In genomic region chr3:89392871-89393311, GRCm38 (mm10) we compare ENCODE assay signal across 9 mouse cellular contexts. TPM values are rescaled to one million over a fixed set of nuclear protein-coding genes. Genes with fewer than 3 reads are reported as not detected.
DNase-seq lines count a peak whose midpoint lies in the region; ATAC-seq lines count a peak whose summit lies in the region.
"Had no signal": no experiment of that assay in that cellular context is flagged by ENCODE, and none has a peak within 500 bp of the region (broad histone marks: within the 10 kb centered on the region; RNA-seq: fewer than 3 reads in every experiment).

No protein-coding gene starts in this region.

- H3K4me2 ChIP-seq in embryonic facial prominence, embryonic 14.5 days (ENCODE audit: low read depth, low read length), result peak overlapping the region; percentile 91
- H3K4me2 ChIP-seq in hindbrain, embryonic 15.5 days, result peak overlapping the region; percentile 99
- peak overlapping the region; percentile 98 for H3K4me2 ChIP-seq in liver, embryonic 12.5 days
- peak overlapping the region; percentile 97 for H3K4me2 ChIP-seq in neural tube, embryonic 14.5 days (ENCODE audit: low read depth, low read length)

- H3K27me3 ChIP-seq in embryonic facial prominence, embryonic 14.5 days (replicated peaks; ENCODE audit: control insufficient read depth, insufficient read depth, low read length), result peaks cover 14% of the 10 kb centered on the region
- peaks cover 33% of the 10 kb centered on the region for H3K27me3 ChIP-seq in hindbrain, embryonic 15.5 days
- peaks cover 31% of the 10 kb centered on the region for H3K27me3 ChIP-seq in liver, embryonic 12.5 days (replicated peaks)
- H3K27me3 ChIP-seq in neural tube, embryonic 14.5 days (ENCODE audit: control insufficient read depth, insufficient read depth, low read length), result peaks cover 5% of the 10 kb centered on the region; the same call in 1 of the 2 replicates

- peak; percentile 41 to 50 for DNase-seq in adrenal gland, adult 18-20 months (ENCODE audit: low spot score in 2 of 2)
- no peak for DNase-seq in adrenal gland, postnatal 4 days (ENCODE audit: low spot score in 2 of 2)
- peak; percentile 50 for DNase-seq in Muller cell, postnatal 12 days (ENCODE audit: inconsistent ontology term)
- no peak for DNase-seq in embryonic facial prominence, embryonic 14.5 days (ENCODE audit: low spot score)
- DNase-seq in ovary, postnatal 10 days (ENCODE audit: low spot score), result no peak

- H3K4me1 ChIP-seq in embryonic facial prominence, embryonic 14.5 days (ENCODE audit: control insufficient read depth, insufficient read depth, low read length), result peaks cover 36% of the 10 kb centered on the region
- peaks cover 64% of the 10 kb centered on the region for H3K4me1 ChIP-seq in hindbrain, embryonic 15.5 days (replicated peaks)
- peaks cover 90% of the 10 kb centered on the region for H3K4me1 ChIP-seq in liver, embryonic 12.5 days
- H3K4me1 ChIP-seq in neural tube, embryonic 14.5 days (ENCODE audit: control insufficient read depth, insufficient read depth, low read length), result peaks cover 28% of the 10 kb centered on the region

- ATAC-seq in embryonic facial prominence, embryonic 14.5 days (ENCODE audit: low read depth), result no peak
- no peak for ATAC-seq in hindbrain, embryonic 15.5 days (ENCODE audit: low FRiP score, low read depth)
- no peak for ATAC-seq in liver, embryonic 12.5 days
- ATAC-seq in neural tube, embryonic 14.5 days (ENCODE audit: low read depth), result no peak

- under 1% methylated on average over 13 of the region's 24 CpGs for WGBS in embryonic facial prominence, embryonic 14.5 days
- WGBS in hindbrain, embryonic 15.5 days, result 2% methylated on average over 18 of the region's 24 CpGs
- under 1% methylated on average over 22 of the region's 24 CpGs for WGBS in liver, embryonic 12.5 days (ENCODE audit: insufficient replicate concordance)
- WGBS in neural tube, embryonic 14.5 days, result under 1% methylated on average over 21 of the region's 24 CpGs

- no peaks in the 10 kb centered on the region for H3K9me3 ChIP-seq in embryonic facial prominence, embryonic 14.5 days (ENCODE audit: control insufficient read depth, low read length)
- no peaks in the 10 kb centered on the region for H3K9me3 ChIP-seq in hindbrain, embryonic 15.5 days
- H3K9me3 ChIP-seq in liver, embryonic 12.5 days (replicated peaks), result no peaks in the 10 kb centered on the region
- H3K9me3 ChIP-seq in neural tube, embryonic 14.5 days (ENCODE audit: control insufficient read depth, low read length), result no peaks in the 10 kb centered on the region

- peak overlapping the region; percentile 66 for H3K9ac ChIP-seq in embryonic facial prominence, embryonic 14.5 days (ENCODE audit: low read depth, low read length)
- H3K9ac ChIP-seq in hindbrain, embryonic 15.5 days, result peak overlapping the region; percentile 56; the same call in 1 of the 2 replicates
- H3K9ac ChIP-seq in liver, embryonic 12.5 days, result peak overlapping the region; percentile 67
- no peak overlapping the region for H3K9ac ChIP-seq in neural tube, embryonic 14.5 days (replicated peaks; ENCODE audit: low read depth, low read length)

- peak overlapping the region; percentile 66 for H3K27ac ChIP-seq in embryonic facial prominence, embryonic 14.5 days (replicated peaks; ENCODE audit: low read depth, low read length)
- no peak overlapping the region for H3K27ac ChIP-seq in hindbrain, embryonic 15.5 days (replicated peaks)
- peak overlapping the region; percentile 70 for H3K27ac ChIP-seq in liver, embryonic 12.5 days
- no peak overlapping the region for H3K27ac ChIP-seq in neural tube, embryonic 14.5 days (ENCODE audit: low read depth, low read length)

- H3K36me3 ChIP-seq in embryonic facial prominence, embryonic 14.5 days (ENCODE audit: control insufficient read depth, insufficient read depth, low read length), result no peaks in the 10 kb centered on the region
- H3K36me3 ChIP-seq in hindbrain, embryonic 15.5 days, result no peaks in the 10 kb centered on the region
- H3K36me3 ChIP-seq in liver, embryonic 12.5 days, result no peaks in the 10 kb centered on the region
- H3K36me3 ChIP-seq in neural tube, embryonic 14.5 days (ENCODE audit: control insufficient read depth, insufficient read depth, low read length), result no peaks in the 10 kb centered on the region

- H3K4me3 ChIP-seq in embryonic facial prominence, embryonic 14.5 days (ENCODE audit: low read depth, low read length), result peak overlapping the region; percentile 49
- peak overlapping the region; percentile 51 for H3K4me3 ChIP-seq in hindbrain, embryonic 15.5 days
- peak overlapping the region; percentile 63 for H3K4me3 ChIP-seq in liver, embryonic 12.5 days
- H3K4me3 ChIP-seq in neural tube, embryonic 14.5 days (ENCODE audit: low read depth, low read length), result peak overlapping the region; percentile 45

RNA-seq across cellular contexts. Expression of gene Zbtb7b, which starts 1.7 kb away (rescaled TPM):
- total RNA-seq in adrenal gland, adult 18-20 months (2021), result 100 to 1,000 TPM in 1 of 2 experiments, 10 to 100 TPM in 1; 89.7 to 101 TPM
- total RNA-seq in adrenal gland, postnatal 4 days (2021), result 10 to 100 TPM; 41.8 to 47.2 TPM
- 2.3 and 3.6 TPM in 2 replicates for polyA plus RNA-seq in embryonic facial prominence, embryonic 14.5 days (2014; fragmentation: Nextera tagmentation; extraction: Ambion mirVana)
- polyA plus RNA-seq in hindbrain, embryonic 15.5 days (2015; fragmentation: Nextera tagmentation; extraction: Ambion mirVana), result 0.82 and 0.83 TPM in 2 replicates
- 1.2 and 1.6 TPM in 2 replicates for polyA plus RNA-seq in liver, embryonic 12.5 days (2016; fragmentation: Nextera tagmentation; extraction: Ambion mirVana)
- 0.40 and 0.78 TPM in 2 replicates for polyA plus RNA-seq in neural tube, embryonic 14.5 days (2014; fragmentation: Nextera tagmentation; extraction: Ambion mirVana)

RNA-seq across cellular contexts. Expression of gene Lenep, which starts 9.7 kb away (rescaled TPM):
- under 1 TPM in 1 of 2 experiments, not detected in 1; 0.30 TPM for total RNA-seq in adrenal gland, adult 18-20 months (2021)
- total RNA-seq in adrenal gland, postnatal 4 days (2021), result not detected
- not detected in 2 replicates for polyA plus RNA-seq in embryonic facial prominence, embryonic 14.5 days (2014; fragmentation: Nextera tagmentation; extraction: Ambion mirVana)
- 0.89 TPM in 1 of 2 replicates, not detected in the other for polyA plus RNA-seq in hindbrain, embryonic 15.5 days (2015; fragmentation: Nextera tagmentation; extraction: Ambion mirVana)
- not detected in 2 replicates for polyA plus RNA-seq in liver, embryonic 12.5 days (2016; fragmentation: Nextera tagmentation; extraction: Ambion mirVana)
- 0.88 and 1.9 TPM in 2 replicates for polyA plus RNA-seq in neural tube, embryonic 14.5 days (2014; fragmentation: Nextera tagmentation; extraction: Ambion mirVana)
- total RNA-seq: left cerebral cortex, postnatal 10 days had no signal

RNA-seq across cellular contexts. Expression of gene Flad1, which starts 18.8 kb away (rescaled TPM):
- 10 to 100 TPM; 28.6 to 37.6 TPM for total RNA-seq in adrenal gland, adult 18-20 months (2021)
- total RNA-seq in adrenal gland, postnatal 4 days (2021), result 10 to 100 TPM; 30.9 to 36.8 TPM
- 24.2 and 24.8 TPM in 2 replicates for polyA plus RNA-seq in embryonic facial prominence, embryonic 14.5 days (2014; fragmentation: Nextera tagmentation; extraction: Ambion mirVana)
- polyA plus RNA-seq in hindbrain, embryonic 15.5 days (2015; fragmentation: Nextera tagmentation; extraction: Ambion mirVana), result 33.3 and 34.9 TPM in 2 replicates
- 21.6 and 22.9 TPM in 2 replicates for polyA plus RNA-seq in liver, embryonic 12.5 days (2016; fragmentation: Nextera tagmentation; extraction: Ambion mirVana)
- polyA plus RNA-seq in neural tube, embryonic 14.5 days (2014; fragmentation: Nextera tagmentation; extraction: Ambion mirVana), result 29.5 and 30.8 TPM in 2 replicates

RNA-seq across cellular contexts. Expression of gene Cks1b, which starts 25.3 kb away (rescaled TPM):
- total RNA-seq in adrenal gland, adult 18-20 months (2021), result 10 to 100 TPM; 14.3 to 19.6 TPM
- total RNA-seq in adrenal gland, postnatal 4 days (2021), result 10 to 100 TPM; 64.2 to 66.3 TPM
- 380 and 425 TPM in 2 replicates for polyA plus RNA-seq in embryonic facial prominence, embryonic 14.5 days (2014; fragmentation: Nextera tagmentation; extraction: Ambion mirVana)
- 95.9 and 110 TPM in 2 replicates for polyA plus RNA-seq in hindbrain, embryonic 15.5 days (2015; fragmentation: Nextera tagmentation; extraction: Ambion mirVana)
- 310 and 316 TPM in 2 replicates for polyA plus RNA-seq in liver, embryonic 12.5 days (2016; fragmentation: Nextera tagmentation; extraction: Ambion mirVana)
- 72.0 and 85.4 TPM in 2 replicates for polyA plus RNA-seq in neural tube, embryonic 14.5 days (2014; fragmentation: Nextera tagmentation; extraction: Ambion mirVana)

RNA-seq across cellular contexts. Expression of gene Shc1, which starts 25.4 kb away (rescaled TPM):
- 10 to 100 TPM; 75.5 to 87.1 TPM for total RNA-seq in adrenal gland, adult 18-20 months (2021)
- 100 to 1,000 TPM; 142 to 145 TPM for total RNA-seq in adrenal gland, postnatal 4 days (2021)
- 74.0 and 75.2 TPM in 2 replicates for polyA plus RNA-seq in embryonic facial prominence, embryonic 14.5 days (2014; fragmentation: Nextera tagmentation; extraction: Ambion mirVana)
- 20.0 and 21.8 TPM in 2 replicates for polyA plus RNA-seq in hindbrain, embryonic 15.5 days (2015; fragmentation: Nextera tagmentation; extraction: Ambion mirVana)
- 56.8 and 63.3 TPM in 2 replicates for polyA plus RNA-seq in liver, embryonic 12.5 days (2016; fragmentation: Nextera tagmentation; extraction: Ambion mirVana)
- 4.1 and 18.9 TPM in 2 replicates for polyA plus RNA-seq in neural tube, embryonic 14.5 days (2014; fragmentation: Nextera tagmentation; extraction: Ambion mirVana)

Comparison
In these comparisons a context has a peak if more than half of its experiments do, and no peak if none do; other contexts are left out.
1. DNase-seq: peak in adrenal gland, adult 18-20 months (2 of 2) and Muller cell, postnatal 12 days (single experiment); none in adrenal gland, postnatal 4 days (0 of 2), embryonic facial prominence, embryonic 14.5 days (single experiment) and ovary, postnatal 10 days (single experiment).
2. H3K27ac ChIP-seq: peak in embryonic facial prominence, embryonic 14.5 days (single experiment) and liver, embryonic 12.5 days (single experiment); none in hindbrain, embryonic 15.5 days (single experiment) and neural tube, embryonic 14.5 days (single experiment).
3. Peak in every context shown above with its lines, with median percentiles within 50 percentile points of each other: H3K4me2 ChIP-seq and H3K4me3 ChIP-seq.